Mouse (Mus musculus): ENCODE data around the gene Hspa4. TPM values are rescaled to one million over a fixed set of nuclear protein-coding genes. Genes with fewer than 3 reads are reported as not detected.

The Hspa4 gene
- total and polyA plus RNA-seq, 3 experiments, result 55.9 to 391 (median 279) TPM

- no peak for DNase-seq (ENCODE audit: low spot score)
- H3K9me3 ChIP-seq (replicated peaks), result no peaks in the 10 kb centered on the region
- TF ChIP-seq POLR2AphosphoS5 (IDR thresholded peaks at IDR 0.05; ENCODE audit: insufficient replicate concordance, low read depth, low read length) (no peak), GATA1 (IDR thresholded peaks at IDR 0.05; ENCODE audit: borderline replicate concordance, low read length) (no peak), GATA2 (IDR thresholded peaks at IDR 0.05; ENCODE audit: borderline replicate concordance, low read depth, low read length) (no peak), TAL1 (conservative IDR thresholded peaks at IDR 0.05; ENCODE audit: low read depth, low read length) (no peak), CTCF (IDR thresholded peaks at IDR 0.05; ENCODE audit: low read depth, low read length) (no peak)
- peaks cover 11% of the 10 kb centered on the region for H3K27me3 ChIP-seq (ENCODE audit: insufficient read depth, low read length)
- no peak overlapping the region for H3K4me3 ChIP-seq (ENCODE audit: low read depth, low read length)
- no peak for ATAC-seq (ENCODE audit: extremely low read depth, insufficient number of reproducible peaks, low FRiP score, poor library complexity, severe bottlenecking)
- H3K36me3 ChIP-seq (replicated peaks), result no peaks in the 10 kb centered on the region
- no peaks in the 10 kb centered on the region for H3K4me1 ChIP-seq (ENCODE audit: insufficient read depth, low read depth, low read length)
These were observed 68.4 kb downstream of the Hspa4 start for GRCm38 (mm10) chr11:53231836-53232235.

- Histone ChIP-seq H3K36me3 (replicated peaks) (no peaks in the 10 kb centered on the region), H3K9me3 (replicated peaks) (no peaks in the 10 kb centered on the region), H3K4me3 (ENCODE audit: low read depth, low read length) (no peak overlapping the region), H3K27me3 (ENCODE audit: insufficient read depth, low read length) (peaks cover 13% of the 10 kb centered on the region), H3K4me1 (ENCODE audit: insufficient read depth, low read depth, low read length) (no peaks in the 10 kb centered on the region)
- TF ChIP-seq GATA2 (IDR thresholded peaks at IDR 0.05; ENCODE audit: borderline replicate concordance, low read depth, low read length), result no peak
- TF ChIP-seq POLR2AphosphoS5 (IDR thresholded peaks at IDR 0.05; ENCODE audit: insufficient replicate concordance, low read depth, low read length), result no peak
- TF ChIP-seq TAL1 (conservative IDR thresholded peaks at IDR 0.05; ENCODE audit: low read depth, low read length), result no peak
- no peak for TF ChIP-seq CTCF (IDR thresholded peaks at IDR 0.05; ENCODE audit: low read depth, low read length)
- no peak for TF ChIP-seq GATA1 (IDR thresholded peaks at IDR 0.05; ENCODE audit: borderline replicate concordance, low read length)
- ATAC-seq (ENCODE audit: extremely low read depth, insufficient number of reproducible peaks, low FRiP score, poor library complexity, severe bottlenecking), result no peak
- no peak for DNase-seq (ENCODE audit: low spot score)
These were observed 71.2 kb downstream of the Hspa4 start for GRCm38 (mm10) chr11:53229011-53229410.

GRCm38 (mm10) chr11:53210876-53211275 lies 89.4 kb downstream of the Hspa4 start:
- DNase-seq (ENCODE audit: low spot score) (no peak), ATAC-seq (ENCODE audit: extremely low read depth, insufficient number of reproducible peaks, low FRiP score, poor library complexity, severe bottlenecking) (no peak)
- H3K27me3 ChIP-seq (ENCODE audit: insufficient read depth, low read length), result peaks cover 12% of the 10 kb centered on the region; the same call in 1 of the 2 replicates

More at GRCm38 (mm10) chr11:53210876-53211275, 89.4 kb downstream of the Hspa4 start:
- no peaks in the 10 kb centered on the region for H3K36me3 ChIP-seq (replicated peaks)
- no peak overlapping the region for H3K4me3 ChIP-seq (ENCODE audit: low read depth, low read length)
- TF ChIP-seq GATA1 (IDR thresholded peaks at IDR 0.05; ENCODE audit: borderline replicate concordance, low read length) (no peak), POLR2AphosphoS5 (IDR thresholded peaks at IDR 0.05; ENCODE audit: insufficient replicate concordance, low read depth, low read length) (no peak), CTCF (IDR thresholded peaks at IDR 0.05; ENCODE audit: low read depth, low read length) (no peak), TAL1 (conservative IDR thresholded peaks at IDR 0.05; ENCODE audit: low read depth, low read length) (no peak), GATA2 (IDR thresholded peaks at IDR 0.05; ENCODE audit: borderline replicate concordance, low read depth, low read length) (no peak)
- no peaks in the 10 kb centered on the region for H3K9me3 ChIP-seq (replicated peaks)
- no peaks in the 10 kb centered on the region for H3K4me1 ChIP-seq (ENCODE audit: insufficient read depth, low read depth, low read length)

Other genes starting within 250 kb of the Hspa4 start
- 22.6 and 30.5 TPM in 2 replicates for gene Zcchc10, start 24.2 kb upstream of the Hspa4 start, total RNA-seq (2014; fragmentation: Nextera tagmentation)
- 5.1 and 8.8 TPM in 2 replicates for gene Zcchc10, start 24.2 kb upstream of the Hspa4 start, total RNA-seq (2017)
- gene Zcchc10, start 24.2 kb upstream of the Hspa4 start, polyA plus RNA-seq (2012), result 2.6 and 2.8 TPM in 2 replicates
- gene Aff4, start 50.4 kb upstream of the Hspa4 start, total RNA-seq (2014; fragmentation: Nextera tagmentation), result 246 and 249 TPM in 2 replicates
- 66.4 and 86.2 TPM in 2 replicates for gene Aff4, start 50.4 kb upstream of the Hspa4 start, total RNA-seq (2017)
- gene Aff4, start 50.4 kb upstream of the Hspa4 start, polyA plus RNA-seq (2012), result 3.4 and 4.5 TPM in 2 replicates
- not detected in 2 replicates for gene Leap2, start 122.7 kb upstream of the Hspa4 start, total RNA-seq (2014; fragmentation: Nextera tagmentation)
- not detected in 2 replicates for gene Leap2, start 122.7 kb upstream of the Hspa4 start, total RNA-seq (2017)
- gene Leap2, start 122.7 kb upstream of the Hspa4 start, polyA plus RNA-seq (2012), result not detected in 2 replicates
- gene Uqcrq, start 130.4 kb upstream of the Hspa4 start, total RNA-seq (2014; fragmentation: Nextera tagmentation), result 63.3 and 67.6 TPM in 2 replicates
- gene Uqcrq, start 130.4 kb upstream of the Hspa4 start, total RNA-seq (2017), result 25.6 and 30.4 TPM in 2 replicates
- gene Uqcrq, start 130.4 kb upstream of the Hspa4 start, polyA plus RNA-seq (2012), result 167 and 193 TPM in 2 replicates
- 1.8 TPM in 1 of 2 replicates, not detected in the other for gene Gdf9, start 130.6 kb upstream of the Hspa4 start, total RNA-seq (2014; fragmentation: Nextera tagmentation)
- gene Gdf9, start 130.6 kb upstream of the Hspa4 start, total RNA-seq (2017), result 0.38 and 1.2 TPM in 2 replicates
- 0.10 TPM in 1 of 2 replicates, not detected in the other for gene Gdf9, start 130.6 kb upstream of the Hspa4 start, polyA plus RNA-seq (2012)
- not detected in 2 replicates for gene Gm10447, start 156.7 kb upstream of the Hspa4 start, total RNA-seq (2014; fragmentation: Nextera tagmentation)
- not detected in 2 replicates for gene Gm10447, start 156.7 kb upstream of the Hspa4 start, total RNA-seq (2017)
- not detected in 2 replicates for gene Gm10447, start 156.7 kb upstream of the Hspa4 start, polyA plus RNA-seq (2012)
- gene Shroom1, start 156.7 kb upstream of the Hspa4 start, total RNA-seq (2014; fragmentation: Nextera tagmentation), result not detected in 2 replicates
- 0.11 TPM in 1 of 2 replicates, not detected in the other for gene Shroom1, start 156.7 kb upstream of the Hspa4 start, total RNA-seq (2017)
- not detected in 2 replicates for gene Shroom1, start 156.7 kb upstream of the Hspa4 start, polyA plus RNA-seq (2012)
- gene Gm9837, start 170.0 kb upstream of the Hspa4 start, total RNA-seq (2014; fragmentation: Nextera tagmentation), result not detected in 2 replicates
- gene Gm9837, start 170.0 kb upstream of the Hspa4 start, total RNA-seq (2017), result 0.16 TPM in 1 of 2 replicates, not detected in the other
- gene Gm9837, start 170.0 kb upstream of the Hspa4 start, polyA plus RNA-seq (2012), result not detected in 2 replicates
- not detected in 2 replicates for gene Gm9945, start 179.7 kb upstream of the Hspa4 start, total RNA-seq (2014; fragmentation: Nextera tagmentation)
- gene Gm9945, start 179.7 kb upstream of the Hspa4 start, total RNA-seq (2017), result 0.29 and 0.76 TPM in 2 replicates
- gene Gm9945, start 179.7 kb upstream of the Hspa4 start, polyA plus RNA-seq (2012), result 0.27 TPM in 1 of 2 replicates, not detected in the other
- gene Sowaha, start 179.8 kb upstream of the Hspa4 start, total RNA-seq (2014; fragmentation: Nextera tagmentation), result 6.8 TPM in 2 replicates
- gene Sowaha, start 179.8 kb upstream of the Hspa4 start, total RNA-seq (2017), result 2.1 and 3.0 TPM in 2 replicates
- 4.9 and 6.1 TPM in 2 replicates for gene Sowaha, start 179.8 kb upstream of the Hspa4 start, polyA plus RNA-seq (2012)
- 186 and 202 TPM in 2 replicates for gene Sept8, start 218.8 kb upstream of the Hspa4 start, total RNA-seq (2014; fragmentation: Nextera tagmentation)
- gene Sept8, start 218.8 kb upstream of the Hspa4 start, total RNA-seq (2017), result 156 and 172 TPM in 2 replicates
- gene Sept8, start 218.8 kb upstream of the Hspa4 start, polyA plus RNA-seq (2012), result 124 and 136 TPM in 2 replicates

Measured in G1E (cell line).